12 mouse cellular contexts compared by ENCODE assay signal in genomic region chr1:91757292-91757691, GRCm38 (mm10). TPM values are rescaled to one million over a fixed set of nuclear protein-coding genes. Genes with fewer than 3 reads are reported as not detected.
DNase-seq lines count a peak whose midpoint lies in the region; ATAC-seq lines count a peak whose summit lies in the region.
"Had no signal": no experiment of that assay in that cellular context is flagged by ENCODE, and none has a peak within 500 bp of the region (broad histone marks: within the 10 kb centered on the region; RNA-seq: fewer than 3 reads in every experiment).

No protein-coding gene starts in this region.

- H3K4me1 ChIP-seq in heart, embryonic 14.5 days (ENCODE audit: control insufficient read depth in 2 of 2, insufficient read depth in 2 of 2, low read length in 2 of 2) = no peaks in the 10 kb centered on the region; a peak in 1 of 4 replicates
- H3K4me1 ChIP-seq in midbrain, embryonic 11.5 days (ENCODE audit: control insufficient read depth, insufficient read depth, low read length) = peaks cover 25% of the 10 kb centered on the region
- peaks cover 29% of the 10 kb centered on the region for H3K4me1 ChIP-seq in midbrain, embryonic 15.5 days
- H3K4me1 ChIP-seq in intestine, embryonic 16.5 days (ENCODE audit: control insufficient read depth, insufficient read depth, low read length) = peaks cover 2% of the 10 kb centered on the region; the same call in 1 of the 2 replicates
- H3K4me1 ChIP-seq in stomach, embryonic 16.5 days (ENCODE audit: control insufficient read depth, insufficient read depth, low read length) = peaks cover 6% of the 10 kb centered on the region

- DNase-seq in heart, postnatal 10 days = no peak
- DNase-seq in midbrain, embryonic 11.5 days (ENCODE audit: low spot score, missing footprints) = peak; percentile 83
- DNase-seq in T-cell, adult 2 months (ENCODE audit: low spot score) = no peak
- DNase-seq: adrenal gland, postnatal 10 days; cerebellum, postnatal 25 days; kidney, postnatal 14 days; midbrain, embryonic 14.5 days had no signal

- no peak overlapping the region for H3K9ac ChIP-seq in heart, embryonic 14.5 days (ENCODE audit: low read length)
- no peak overlapping the region; the same call in 1 of the 2 replicates for H3K9ac ChIP-seq in midbrain, embryonic 11.5 days (ENCODE audit: low read length)
- H3K9ac ChIP-seq in midbrain, embryonic 15.5 days = no peak overlapping the region
- H3K9ac ChIP-seq in intestine, embryonic 16.5 days (ENCODE audit: low read depth, low read length) = peak overlapping the region; percentile 35
- H3K9ac ChIP-seq in stomach, embryonic 16.5 days (ENCODE audit: low read length) = peak overlapping the region; percentile 70

- ATAC-seq in heart, embryonic 14.5 days (ENCODE audit: insufficient number of reproducible peaks, insufficient read depth, low FRiP score, low read depth) = no peak
- no peak for ATAC-seq in midbrain, embryonic 11.5 days (ENCODE audit: low FRiP score)
- no peak for ATAC-seq in midbrain, embryonic 15.5 days (replicated peaks)
- ATAC-seq in intestine, embryonic 16.5 days = no peak
- no peak for ATAC-seq in stomach, embryonic 16.5 days (ENCODE audit: insufficient read depth, low FRiP score)
- ATAC-seq in megakaryocyte-erythroid progenitor cell, adult 5-6 weeks (replicated peaks; ENCODE audit: low FRiP score, low TSS enrichment, poor library complexity, severe bottlenecking) = no peak

- no peaks in the 10 kb centered on the region for H3K36me3 ChIP-seq in heart, embryonic 14.5 days (ENCODE audit: control insufficient read depth, insufficient read depth, low read length)
- no peaks in the 10 kb centered on the region for H3K36me3 ChIP-seq in midbrain, embryonic 11.5 days (ENCODE audit: control insufficient read depth, insufficient read depth, low read length)
- no peaks in the 10 kb centered on the region for H3K36me3 ChIP-seq in midbrain, embryonic 15.5 days (replicated peaks)
- no peaks in the 10 kb centered on the region for H3K36me3 ChIP-seq in intestine, embryonic 16.5 days (ENCODE audit: control insufficient read depth, insufficient read depth, low read length)
- no peaks in the 10 kb centered on the region for H3K36me3 ChIP-seq in stomach, embryonic 16.5 days (ENCODE audit: control insufficient read depth, insufficient read depth, low read length)

- H3K4me3 ChIP-seq in heart, embryonic 14.5 days (ENCODE audit: control insufficient read depth in 1 of 2, insufficient read depth in 1 of 2, low read depth in 1 of 2, low read length in 2 of 2) = no peak overlapping the region
- H3K4me3 ChIP-seq in midbrain, embryonic 11.5 days (ENCODE audit: low read depth, low read length) = no peak overlapping the region
- no peak overlapping the region for H3K4me3 ChIP-seq in midbrain, embryonic 15.5 days
- H3K4me3 ChIP-seq in intestine, embryonic 16.5 days (ENCODE audit: low read length) = peak overlapping the region; percentile 15
- H3K4me3 ChIP-seq in stomach, embryonic 16.5 days (replicated peaks; ENCODE audit: low read length) = peak overlapping the region; percentile 30

- H3K9me3 ChIP-seq in heart, embryonic 14.5 days (ENCODE audit: control insufficient read depth, low read length) = no peaks in the 10 kb centered on the region
- no peaks in the 10 kb centered on the region for H3K9me3 ChIP-seq in midbrain, embryonic 11.5 days (ENCODE audit: control insufficient read depth, low read length)
- no peaks in the 10 kb centered on the region for H3K9me3 ChIP-seq in midbrain, embryonic 15.5 days
- no peaks in the 10 kb centered on the region for H3K9me3 ChIP-seq in intestine, embryonic 16.5 days (ENCODE audit: control insufficient read depth, low read length)
- H3K9me3 ChIP-seq in stomach, embryonic 16.5 days (replicated peaks; ENCODE audit: control insufficient read depth, low read length) = no peaks in the 10 kb centered on the region

- 53% methylated on average over 16 of the region's 16 CpGs for WGBS in heart, embryonic 14.5 days
- WGBS in midbrain, embryonic 11.5 days = 64% methylated on average over 16 of the region's 16 CpGs
- WGBS in midbrain, embryonic 15.5 days = 73% methylated on average over 16 of the region's 16 CpGs
- 31% methylated on average over 16 of the region's 16 CpGs for WGBS in intestine, embryonic 16.5 days
- 28% methylated on average over 16 of the region's 16 CpGs for WGBS in stomach, embryonic 16.5 days

- peak overlapping the region; percentile 37 for H3K4me2 ChIP-seq in heart, embryonic 14.5 days (ENCODE audit: low read length)
- no peak overlapping the region for H3K4me2 ChIP-seq in midbrain, embryonic 11.5 days
- no peak overlapping the region for H3K4me2 ChIP-seq in midbrain, embryonic 15.5 days
- H3K4me2 ChIP-seq in intestine, embryonic 16.5 days (ENCODE audit: low read depth, low read length) = peak overlapping the region; percentile 24
- peak overlapping the region; percentile 49 for H3K4me2 ChIP-seq in stomach, embryonic 16.5 days (ENCODE audit: low read depth, low read length)

- intact Hi-C loops in heart, postnatal 10 days (cut with DNase I) = no loop called here

- no peak overlapping the region for H3K27ac ChIP-seq in heart, embryonic 14.5 days (replicated peaks in 1 of 2; ENCODE audit: control insufficient read depth in 1 of 2, insufficient read depth in 1 of 2, low read depth in 2 of 2, low read length in 2 of 2)
- no peak overlapping the region for H3K27ac ChIP-seq in midbrain, embryonic 11.5 days (ENCODE audit: low read depth, low read length)
- no peak overlapping the region for H3K27ac ChIP-seq in midbrain, embryonic 15.5 days
- no peak overlapping the region for H3K27ac ChIP-seq in intestine, embryonic 16.5 days (ENCODE audit: low read length)
- no peak overlapping the region for H3K27ac ChIP-seq in stomach, embryonic 16.5 days (ENCODE audit: low read length)

- no peaks in the 10 kb centered on the region for H3K27me3 ChIP-seq in heart, embryonic 14.5 days (ENCODE audit: control insufficient read depth, insufficient read depth, low read length)
- no peaks in the 10 kb centered on the region; the same call in 1 of the 2 replicates for H3K27me3 ChIP-seq in midbrain, embryonic 11.5 days (ENCODE audit: control insufficient read depth, insufficient read depth, low read length)
- peaks cover 4% of the 10 kb centered on the region; the same call in 1 of the 2 replicates for H3K27me3 ChIP-seq in midbrain, embryonic 15.5 days (replicated peaks)
- no peaks in the 10 kb centered on the region for H3K27me3 ChIP-seq in intestine, embryonic 16.5 days (replicated peaks; ENCODE audit: control insufficient read depth, insufficient read depth, low read length)
- peaks cover 2% of the 10 kb centered on the region; the same call in 1 of the 2 replicates for H3K27me3 ChIP-seq in stomach, embryonic 16.5 days (ENCODE audit: control insufficient read depth, insufficient read depth, low read length)

RNA-seq across cellular contexts. Expression of gene Twist2, which starts 44.0 kb away (rescaled TPM):
- polyA plus RNA-seq in heart, embryonic 14.5 days (2014; fragmentation: Nextera tagmentation; extraction: Ambion mirVana) = 1.6 and 2.7 TPM in 2 replicates
- 1 to 10 TPM; 3.7 to 5.5 TPM for total RNA-seq in heart, postnatal 10 days (2021)
- 7.8 and 9.8 TPM in 2 replicates for polyA plus RNA-seq in midbrain, embryonic 11.5 days (2014; fragmentation: Nextera tagmentation; extraction: Ambion mirVana)
- polyA plus RNA-seq in midbrain, embryonic 15.5 days (2015; fragmentation: Nextera tagmentation; extraction: Ambion mirVana) = 2.1 and 2.4 TPM in 2 replicates
- 5.0 and 5.1 TPM in 2 replicates for polyA plus RNA-seq in intestine, embryonic 16.5 days (2015; fragmentation: Nextera tagmentation; extraction: Ambion mirVana)
- 7.0 and 8.1 TPM in 2 replicates for polyA plus RNA-seq in stomach, embryonic 16.5 days (2015; fragmentation: Nextera tagmentation; extraction: Ambion mirVana)
- total RNA-seq in megakaryocyte-erythroid progenitor cell, adult 5-6 weeks (2014; fragmentation: Nextera tagmentation) = not detected in 2 replicates
- total RNA-seq in megakaryocyte-erythroid progenitor cell, adult 5-6 weeks (2017) = not detected in 2 replicates

Comparison
In these comparisons a context has a peak if more than half of its experiments do, and no peak if none do; other contexts are left out.
1. H3K4me2 ChIP-seq: peak in heart, embryonic 14.5 days (single experiment), intestine, embryonic 16.5 days (single experiment) and stomach, embryonic 16.5 days (single experiment); none in midbrain, embryonic 11.5 days (single experiment) and midbrain, embryonic 15.5 days (single experiment).
2. H3K4me3 ChIP-seq: peak in intestine, embryonic 16.5 days (single experiment) and stomach, embryonic 16.5 days (single experiment); none in heart, embryonic 14.5 days (0 of 2), midbrain, embryonic 11.5 days (single experiment) and midbrain, embryonic 15.5 days (single experiment).
3. H3K9ac ChIP-seq: peak in intestine, embryonic 16.5 days (single experiment) and stomach, embryonic 16.5 days (single experiment); none in heart, embryonic 14.5 days (single experiment), midbrain, embryonic 11.5 days (single experiment) and midbrain, embryonic 15.5 days (single experiment).